In genomic region chr2:119047849-119048248, GRCm38 (mm10) we compare ENCODE assay signal across 9 mouse cellular contexts. TPM values are rescaled to one million over a fixed set of nuclear protein-coding genes. Genes with fewer than 3 reads are reported as not detected.
DNase-seq lines count a peak whose midpoint lies in the region; ATAC-seq and TF ChIP-seq lines count a peak whose summit lies in the region.
"Had no signal": no experiment of that assay in that cellular context is flagged by ENCODE, and none has a peak within 500 bp of the region (broad histone marks: within the 10 kb centered on the region; RNA-seq: fewer than 3 reads in every experiment).

No protein-coding gene starts in this region.

- no peaks in the 10 kb centered on the region for H3K9me3 ChIP-seq in liver, embryonic 14.5 days (ENCODE audit: control insufficient read depth, low read length)

- TF ChIP-seq EP300 in liver, embryonic 14.5 days (IDR thresholded peaks at IDR 0.05; ENCODE audit: low read depth): no peak

- peaks cover 2% of the 10 kb centered on the region; the same call in 1 of the 2 replicates for H3K4me1 ChIP-seq in spleen, adult 2 months (ENCODE audit: control insufficient read depth, insufficient read depth, insufficient read length)
- H3K4me1 ChIP-seq in liver, embryonic 14.5 days (replicated peaks; ENCODE audit: control insufficient read depth in 2 of 2, insufficient read depth in 2 of 2, low read length in 1 of 2): peaks cover 3 to 6% of the 10 kb centered on the region in 2 experiments

- DNase-seq in spleen, adult 2 months (ENCODE audit: low read depth in 1 of 2, low spot score in 2 of 2): no peak
- DNase-seq in spleen, postnatal 14 days (ENCODE audit: low spot score in 2 of 2): no peak
- DNase-seq in liver, embryonic 14.5 days (ENCODE audit: low read depth in 3 of 3, low spot score in 3 of 3): no peak
- DNase-seq in left cerebral cortex, adult 9 months (ENCODE audit: low spot score in 2 of 2): no peak
- no peak for DNase-seq in layer of hippocampus, adult 8-10 months (ENCODE audit: low spot score in 2 of 2)
- DNase-seq in thymus, adult 18-20 months: no peak
- DNase-seq in adrenal gland, postnatal 14 days: no peak
- DNase-seq: cerebellum, adult 11-12 months had no signal

- no peak for TF ChIP-seq CTCF in spleen, adult 2 months (IDR thresholded peaks at IDR 0.05; ENCODE audit: extremely low read depth, insufficient read depth, insufficient read length, insufficient replicate concordance)
- no peak for TF ChIP-seq CTCF in liver, embryonic 14.5 days (IDR thresholded peaks at IDR 0.05; ENCODE audit: low read depth)

- ATAC-seq in erythroid progenitor cell, adult 5-6 weeks (replicated peaks; ENCODE audit: low FRiP score, poor library complexity, severe bottlenecking): 0 out of 2 replicates have a peak, but pooled peaks have one; percentile 37
- ATAC-seq in liver, embryonic 14.5 days (ENCODE audit: insufficient read depth): no peak

- no peaks in the 10 kb centered on the region for H3K36me3 ChIP-seq in spleen, adult 2 months (ENCODE audit: control insufficient read depth, insufficient read depth, low read length)
- H3K36me3 ChIP-seq in liver, embryonic 14.5 days (replicated peaks; ENCODE audit: control insufficient read depth, insufficient read depth, low read depth): no peaks in the 10 kb centered on the region

- WGBS in spleen, adult 2 months: 20% methylated on average over 4 of the region's 4 CpGs
- WGBS in liver, embryonic 14.5 days (ENCODE audit: insufficient replicate concordance): 2% methylated on average over 4 of the region's 4 CpGs

- H3K27ac ChIP-seq in spleen, adult 2 months (ENCODE audit: insufficient read depth, low read length): no peak overlapping the region
- peak overlapping the region; percentile 85 for H3K27ac ChIP-seq in liver, embryonic 14.5 days

- no peaks in the 10 kb centered on the region for H3K27me3 ChIP-seq in spleen, adult 2 months (ENCODE audit: control insufficient read depth, insufficient read depth, low read length)
- H3K27me3 ChIP-seq in liver, embryonic 14.5 days (ENCODE audit: control insufficient read depth, insufficient read depth, low read length): no peaks in the 10 kb centered on the region

- no peak for TF ChIP-seq POLR2A in spleen, adult 2 months (IDR thresholded peaks at IDR 0.05; ENCODE audit: low read depth, low read length)

- H3K4me2 ChIP-seq in liver, embryonic 14.5 days (ENCODE audit: low read depth): peak overlapping the region; percentile 79

- peak overlapping the region; percentile 99 for H3K9ac ChIP-seq in liver, embryonic 14.5 days (replicated peaks)

- H3K4me3 ChIP-seq in spleen, adult 2 months (ENCODE audit: extremely low read depth, insufficient read depth, insufficient read length): peak overlapping the region; percentile 23; the same call in 1 of the 2 replicates
- H3K4me3 ChIP-seq in liver, embryonic 14.5 days (ENCODE audit: insufficient read depth in 1 of 2, low read depth in 2 of 2, low read length in 2 of 2): peak overlapping the region; percentile 87 to 97

RNA-seq across cellular contexts. Expression of gene Knl1, which starts 0.9 kb away (rescaled TPM):
- polyA plus RNA-seq in spleen, adult 2 months (2012; rRNA removed): 0.35 and 0.42 TPM in 2 replicates
- 282 and 376 TPM in 2 replicates for total RNA-seq in erythroid progenitor cell, adult 5-6 weeks (2015; ENCODE audit: low replicate concordance)
- total RNA-seq in erythroid progenitor cell, adult 5-6 weeks (2017; ENCODE audit: low replicate concordance): 418 and 469 TPM in 2 replicates
- polyA plus RNA-seq in liver, embryonic 14.5 days (2012; rRNA removed): 3.4 and 6.2 TPM in 2 replicates
- 45.5 and 49.7 TPM in 2 replicates for polyA plus RNA-seq in liver, embryonic 14.5 days (2014; fragmentation: Nextera tagmentation; extraction: Ambion mirVana)
- under 1 TPM in 3 of 4 experiments, not detected in 1; 0.14 to 0.48 (median 0.29) TPM for total RNA-seq in layer of hippocampus, adult 8-10 months (2022)
- 8.1 and 8.3 TPM in 2 replicates for total RNA-seq in adrenal gland, postnatal 14 days (2021)

RNA-seq across cellular contexts. Expression of gene Rpusd2, which starts 13.3 kb away (rescaled TPM):
- polyA plus RNA-seq in spleen, adult 2 months (2012; rRNA removed): 3.2 and 4.3 TPM in 2 replicates
- total RNA-seq in erythroid progenitor cell, adult 5-6 weeks (2015; ENCODE audit: low replicate concordance): 2.1 and 2.5 TPM in 2 replicates
- total RNA-seq in erythroid progenitor cell, adult 5-6 weeks (2017; ENCODE audit: low replicate concordance): 0.61 and 0.90 TPM in 2 replicates
- polyA plus RNA-seq in liver, embryonic 14.5 days (2012; rRNA removed): 3.6 and 4.0 TPM in 2 replicates
- 2.3 and 3.0 TPM in 2 replicates for polyA plus RNA-seq in liver, embryonic 14.5 days (2014; fragmentation: Nextera tagmentation; extraction: Ambion mirVana)
- total RNA-seq in layer of hippocampus, adult 8-10 months (2022): 1 to 10 TPM; 7.4 to 9.4 (median 9.0) TPM
- 4.6 and 5.7 TPM in 2 replicates for total RNA-seq in adrenal gland, postnatal 14 days (2021)

RNA-seq across cellular contexts. Expression of gene Ccdc32, which starts 18.7 kb away (rescaled TPM):
- polyA plus RNA-seq in spleen, adult 2 months (2012; rRNA removed): 3.9 and 4.0 TPM in 2 replicates
- 4.6 and 7.2 TPM in 2 replicates for total RNA-seq in erythroid progenitor cell, adult 5-6 weeks (2015; ENCODE audit: low replicate concordance)
- 10.1 and 12.9 TPM in 2 replicates for total RNA-seq in erythroid progenitor cell, adult 5-6 weeks (2017; ENCODE audit: low replicate concordance)
- polyA plus RNA-seq in liver, embryonic 14.5 days (2012; rRNA removed): 5.4 and 6.9 TPM in 2 replicates
- polyA plus RNA-seq in liver, embryonic 14.5 days (2014; fragmentation: Nextera tagmentation; extraction: Ambion mirVana): 12.6 and 12.9 TPM in 2 replicates
- total RNA-seq in layer of hippocampus, adult 8-10 months (2022): 10 to 100 TPM; 45.3 to 60.6 (median 53.9) TPM
- total RNA-seq in adrenal gland, postnatal 14 days (2021): 14.8 and 16.9 TPM in 2 replicates

Comparison
In these comparisons a context has a peak if more than half of its experiments do, and no peak if none do; other contexts are left out.
1. RNA of gene Knl1, which starts 0.9 kb away (total RNA-seq): 282 to 469 TPM in erythroid progenitor cell, adult 5-6 weeks; 8.1 to 8.3 TPM in adrenal gland, postnatal 14 days and 0.14 to 0.48 TPM in layer of hippocampus, adult 8-10 months; every median in the first group is over 10 times any median in the second.